Mouse (Mus musculus): ENCODE results near the gene Kmt2c.

- TF ChIP-seq CTCF (IDR thresholded peaks at IDR 0.05; ENCODE audit: low read depth) = no peak
- TF ChIP-seq EP300 (IDR thresholded peaks at IDR 0.05; ENCODE audit: low read depth) = no peak
These were observed 29.4 kb upstream of the Kmt2c start for GRCm38 (mm10) chr5:25527971-25528370.

All from liver, embryonic 14.5 days (tissue).